Mouse (Mus musculus): ENCODE measurements around the gene C1d.

DNA sequence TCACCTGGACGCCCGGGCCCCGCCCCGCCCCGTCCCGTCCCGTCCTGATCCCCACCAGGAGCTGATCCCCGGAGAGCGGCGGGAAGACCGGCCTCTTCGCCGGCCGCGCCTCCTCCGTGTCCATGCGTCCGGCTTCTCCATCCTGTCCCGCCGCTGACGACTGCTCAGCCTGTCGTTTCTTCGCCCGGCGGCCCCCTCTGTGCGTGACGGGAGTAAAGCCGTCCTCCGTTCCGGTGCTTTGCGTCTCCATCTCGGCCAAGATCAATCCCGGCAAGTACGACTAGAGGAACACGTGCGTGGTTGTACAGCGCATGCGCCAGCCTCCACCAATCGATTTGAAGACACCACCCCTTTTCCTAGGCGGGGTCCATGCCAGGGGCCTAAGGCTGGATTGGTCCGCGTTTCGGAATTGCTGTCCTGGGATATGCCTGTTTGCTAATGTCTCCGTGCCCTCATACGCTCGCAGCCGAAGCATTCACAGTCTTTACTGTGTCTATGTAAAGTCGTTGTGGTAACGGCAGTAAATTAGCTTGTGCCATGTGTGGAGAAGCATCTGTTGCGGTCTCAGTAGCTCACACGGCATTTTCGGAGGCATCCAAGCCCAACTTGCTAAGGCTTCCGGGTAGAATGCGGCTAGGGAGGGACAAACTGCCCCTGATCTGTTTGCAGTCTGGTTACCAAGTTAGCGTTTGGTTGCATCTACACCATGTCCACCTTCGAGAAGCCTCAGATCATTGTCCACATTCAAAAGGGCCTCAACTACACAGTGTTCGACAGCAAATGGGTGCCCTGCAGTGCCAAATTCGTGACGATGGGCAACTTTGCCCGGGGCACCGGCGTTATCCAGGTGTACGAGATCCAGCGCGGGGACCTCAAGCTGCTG is 45.9 kb upstream of the C1d start, which contains the start of gene Pno1:
- TF ChIP-seq POLR2A (IDR thresholded peaks at IDR 0.05; ENCODE audit: low read depth, low read length) (peak; percentile 43; the same call in 1 of the 2 replicates), CTCF (IDR thresholded peaks at IDR 0.05; ENCODE audit: extremely low read depth, insufficient read depth, insufficient read length, insufficient replicate concordance) (no peak)
